Mouse (Mus musculus): ENCODE data around the gene Ptpn20. TPM values are rescaled to one million over a fixed set of nuclear protein-coding genes. Genes with fewer than 3 reads are reported as not detected.

Ptpn20 gene
- polyA plus RNA-seq (2015; fragmentation: Nextera tagmentation; extraction: Ambion mirVana) = 0.06 TPM in 1 of 2 replicates, not detected in the other

GRCm38 (mm10) chr14:33588951-33589350 lies at the start of gene Ptpn20:
Gene Ptpn20, plus strand, starts transcription at chr14:33589207.

Other genes starting within 250 kb of the Ptpn20 start
- 8.8 and 9.0 TPM in 2 replicates for gene Mapk8, start 142.0 kb upstream of the Ptpn20 start, polyA plus RNA-seq (2015; fragmentation: Nextera tagmentation; extraction: Ambion mirVana)
- 0.08 and 0.16 TPM in 2 replicates for gene Frmpd2, start 117.5 kb upstream of the Ptpn20 start, polyA plus RNA-seq (2015; fragmentation: Nextera tagmentation; extraction: Ambion mirVana)

All from urinary bladder, postnatal 0 days (tissue).